Mouse (Mus musculus) spleen, adult 10 weeks (tissue): ENCODE results near the gene Slc34a2. TPM values are rescaled to one million over a fixed set of nuclear protein-coding genes. Genes with fewer than 3 reads are reported as not detected.

Experiments used
- polyA plus RNA-seq: library from polyadenylated mRNA; stranded (reverse); fragments of 350-450 nt; fragmentation: Illumina TruSeq; extraction: RNeasy Lipid Tissue Mini Kit (QIAGEN cat#74804); gene quantifications from one replicate; pipeline ENCODE4 v1.2.3, GENCODE M21; 2015; ENCODE audit warnings: low replicate concordance; ENCODE audit not compliant: insufficient read depth

Gene Slc34a2
- polyA plus RNA-seq: not detected

GRCm38 (mm10) chr5:53037781-53038180 lies at the start of gene Slc34a2:
Gene Slc34a2 (plus strand): TSS chr5:53038081.

Other genes starting within 250 kb of the Slc34a2 start
- 59.0 TPM for gene Anapc4, start 204.1 kb upstream of the Slc34a2 start, polyA plus RNA-seq
- 0.81 TPM for gene Sel1l3, start 175.8 kb downstream of the Slc34a2 start, polyA plus RNA-seq
- gene Smim20, start 229.0 kb downstream of the Slc34a2 start, polyA plus RNA-seq: 49.0 TPM